Mouse (Mus musculus) heart, adult 2 months (tissue): ENCODE data around the gene Ppard. TPM values are rescaled to one million over a fixed set of nuclear protein-coding genes. Genes with fewer than 3 reads are reported as not detected.

Source experiments
- DNase-seq, 2 experiments: peaks; one replicate each; pipeline ENCODE4 v3.0.0; 2021
- H3K27ac ChIP-seq: fragments of 200-600 bp; 2 replicates; pipeline ENCODE4 v1.8.1; 2022
- H3K27me3 ChIP-seq: fragments of 200-500 bp; 2 replicates; pipeline ENCODE4 v1.6.1; 2012; ENCODE audit warnings: mild to moderate bottlenecking, low read length, inconsistent platforms, mixed read lengths; ENCODE audit not compliant: control insufficient read depth, insufficient read depth
- H3K36me3 ChIP-seq: fragments of 200-500 bp; 2 replicates; pipeline ENCODE4 v1.6.1; 2012; ENCODE audit warnings: low read length, inconsistent platforms; ENCODE audit not compliant: control insufficient read depth, insufficient read depth
- H3K4me1 ChIP-seq: fragments of 200-500 bp; 2 replicates; pipeline ENCODE4 v1.6.1; 2011; ENCODE audit warnings: low read length; ENCODE audit not compliant: control insufficient read depth, insufficient read depth
- H3K4me3 ChIP-seq: fragments of 200-600 bp; 2 replicates; pipeline ENCODE4 v1.8.1; 2022
- H3K79me2 ChIP-seq: fragments of 200-500 bp; replicated peaks from 2 replicates; pipeline ENCODE4 v1.6.1; 2012; ENCODE audit warnings: mild to moderate bottlenecking, inconsistent platforms, low read length, moderate library complexity, mixed read lengths; ENCODE audit not compliant: control insufficient read depth, insufficient read depth
- H3K9ac ChIP-seq: fragments of 200-500 bp; 2 replicates; pipeline ENCODE4 v1.6.1; 2012; ENCODE audit warnings: low read depth, mild to moderate bottlenecking, control low read depth, inconsistent platforms, low read length, mixed read lengths
- CTCF ChIP-seq: fragments of 200-600 bp; IDR thresholded peaks from 2 replicates; pipeline ENCODE4 v1.8.1; 2022; ENCODE audit warnings: antibody characterized with exemption, mild to moderate bottlenecking, moderate library complexity
- EP300 ChIP-seq: fragments of 200-500 bp; IDR thresholded peaks from 2 replicates; pipeline ENCODE4 v1.6.1; 2011; ENCODE audit warnings: low read depth, low read length, control low read depth; ENCODE audit not compliant: insufficient read depth
- POLR2A ChIP-seq: fragments of 200-500 bp; IDR thresholded peaks from 2 replicates; pipeline ENCODE4 v1.6.1; 2011; ENCODE audit warnings: mild to moderate bottlenecking, low read depth, low read length, control low read depth; ENCODE audit not compliant: insufficient read depth
- WGBS: fragments of 180-500 bp; shearing (Covaris S2); methylation state at CpG from one replicate; pipeline ENCODE4 v1.1.7; 2018; 5-methylcytosine and 5-hydroxymethylcytosine counted together
- intact Hi-C: fragments of 180-260 bp; cut with DNase I; formaldehyde crosslinking; loops from one replicate; pipeline ENCODE4 v1.15.1; 2025
- polyA plus RNA-seq: library from polyadenylated mRNA; depleted of rRNA; stranded (reverse); fragments of >200 nt; gene quantifications from 2 replicates; pipeline ENCODE4 v1.2.3, GENCODE M21; 2012
- total RNA-seq, 2 experiments: library from RNA; stranded (reverse); gene quantifications; 2 replicates each; pipeline ENCODE4 v1.2.3; 2021

Ppard gene
- total and polyA plus RNA-seq, 3 experiments, result 31.5 to 35.9 (median 33.0) TPM

DNA sequence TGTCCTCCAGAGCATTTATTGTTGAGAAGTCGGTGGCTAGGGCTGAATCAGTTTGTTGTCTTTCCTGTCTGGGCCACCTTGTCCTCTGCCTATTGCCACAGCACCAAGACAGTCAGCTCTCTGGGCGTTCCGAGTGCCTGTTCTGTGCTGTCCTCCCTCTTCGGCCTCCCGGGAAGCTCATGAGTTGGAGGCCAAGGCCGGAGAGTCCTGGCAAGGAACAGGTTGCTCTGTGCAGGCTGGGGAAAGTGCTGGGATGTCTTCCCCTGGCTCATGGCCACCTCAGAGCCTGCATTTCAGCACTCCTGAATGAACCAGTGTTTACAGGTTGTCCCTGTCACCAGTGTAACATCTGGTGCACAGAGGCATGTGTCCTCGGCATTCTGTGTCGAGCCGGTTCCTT lies 39.8 kb downstream of the Ppard start:
- Histone ChIP-seq H3K27me3 (no peaks in the 10 kb centered on the region), H3K4me3 (no peak overlapping the region), H3K4me1 (peaks cover 12% of the 10 kb centered on the region), H3K27ac (no peak overlapping the region), H3K79me2 (peaks cover under 1% of the 10 kb centered on the region), H3K36me3 (no peaks in the 10 kb centered on the region), H3K9ac (no peak overlapping the region)
- DNase-seq, result no peak
- WGBS, result 35% methylated on average over 9 of the region's 9 CpGs
- intact Hi-C loops, result loop anchor here (5.0 kb wide), 1 partner anchor 35 kb away; no protein-coding TSS in a partner anchor
- no peak for TF ChIP-seq EP300
- TF ChIP-seq CTCF, result no peak
- TF ChIP-seq POLR2A, result no peak

- intact Hi-C loops, result loop anchor here (5.0 kb wide), 1 partner anchor 36 kb away; no protein-coding TSS in a partner anchor
- Histone ChIP-seq H3K9ac (no peak overlapping the region), H3K27ac (no peak overlapping the region), H3K4me1 (peaks cover 12% of the 10 kb centered on the region), H3K36me3 (no peaks in the 10 kb centered on the region), H3K27me3 (no peaks in the 10 kb centered on the region), H3K79me2 (peaks cover 3% of the 10 kb centered on the region), H3K4me3 (no peak overlapping the region)
- 50% methylated on average over 6 of the region's 6 CpGs for WGBS
- TF ChIP-seq POLR2A (no peak), EP300 (no peak), CTCF (no peak)
- no peak for DNase-seq
Observed at GRCm38 (mm10) chr17:28272837-28273236, 40.3 kb downstream of the Ppard start.

DNA sequence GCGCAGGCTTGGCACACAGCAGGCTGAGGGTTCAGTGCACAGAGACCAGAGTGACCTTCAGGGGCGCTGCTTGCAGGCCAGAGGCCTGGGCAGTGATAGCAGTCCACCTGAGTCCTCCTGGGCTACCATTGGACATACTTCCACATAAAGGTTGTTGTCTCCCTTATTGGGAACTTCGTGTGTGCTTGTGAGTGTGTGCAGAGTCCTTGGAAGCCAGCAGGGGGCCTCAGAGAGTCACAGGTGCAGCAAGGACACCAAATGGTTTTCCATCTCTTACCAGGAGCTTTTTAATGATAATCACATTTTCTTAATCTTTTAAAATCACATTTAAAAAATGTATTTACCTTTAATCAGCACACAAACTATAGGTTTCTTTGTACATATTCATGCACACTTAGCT lies 42.2 kb downstream of the Ppard start:
- DNase-seq, result no peak

DNA sequence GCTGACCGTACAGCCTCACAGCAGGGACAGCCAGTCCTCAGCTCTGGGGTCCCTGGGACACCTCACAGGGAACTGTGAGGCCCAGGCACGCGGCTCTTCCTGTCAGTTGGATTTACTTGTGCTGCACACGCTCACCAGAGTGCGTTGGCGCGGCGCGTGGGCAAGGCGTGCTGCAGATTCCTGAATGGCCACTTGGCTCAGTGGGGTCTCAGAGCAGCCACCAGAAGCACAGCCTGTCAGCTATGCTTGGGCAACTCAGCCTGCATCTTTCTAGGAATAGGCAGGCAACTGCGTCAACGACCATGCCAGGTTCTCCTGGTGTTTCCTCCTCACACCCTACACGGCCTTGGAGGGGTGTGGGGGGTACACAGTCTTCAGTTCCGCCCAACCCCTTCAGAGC lies 44.7 kb downstream of the Ppard start:
- Histone ChIP-seq H3K27ac (no peak overlapping the region), H3K9ac (no peak overlapping the region), H3K36me3 (no peaks in the 10 kb centered on the region), H3K79me2 (peaks cover 4% of the 10 kb centered on the region; the same call in 1 of the 2 replicates), H3K4me3 (no peak overlapping the region), H3K4me1 (peaks cover 14% of the 10 kb centered on the region), H3K27me3 (no peaks in the 10 kb centered on the region)
- DNase-seq, result no peak
- TF ChIP-seq CTCF (no peak), EP300 (no peak), POLR2A (no peak)
- WGBS, result 89% methylated on average over 14 of the region's 14 CpGs
- intact Hi-C loops, result no loop called here

More for the DNA sequence above, 42.2 kb downstream of the Ppard start:
- WGBS, result 86% methylated on average over 3 of the region's 3 CpGs
- intact Hi-C loops, result loop anchor here (5.0 kb wide), 1 partner anchor 37 kb away; no protein-coding TSS in a partner anchor
- no peak overlapping the region for H3K9ac ChIP-seq
- no peak overlapping the region for H3K27ac ChIP-seq
- H3K79me2 ChIP-seq, result peaks cover 3% of the 10 kb centered on the region
- TF ChIP-seq CTCF, result peak; percentile 67
- no peak for TF ChIP-seq POLR2A
- H3K27me3 ChIP-seq, result no peaks in the 10 kb centered on the region
- no peaks in the 10 kb centered on the region for H3K36me3 ChIP-seq
- H3K4me1 ChIP-seq, result peaks cover 15% of the 10 kb centered on the region
- H3K4me3 ChIP-seq, result no peak overlapping the region

DNA sequence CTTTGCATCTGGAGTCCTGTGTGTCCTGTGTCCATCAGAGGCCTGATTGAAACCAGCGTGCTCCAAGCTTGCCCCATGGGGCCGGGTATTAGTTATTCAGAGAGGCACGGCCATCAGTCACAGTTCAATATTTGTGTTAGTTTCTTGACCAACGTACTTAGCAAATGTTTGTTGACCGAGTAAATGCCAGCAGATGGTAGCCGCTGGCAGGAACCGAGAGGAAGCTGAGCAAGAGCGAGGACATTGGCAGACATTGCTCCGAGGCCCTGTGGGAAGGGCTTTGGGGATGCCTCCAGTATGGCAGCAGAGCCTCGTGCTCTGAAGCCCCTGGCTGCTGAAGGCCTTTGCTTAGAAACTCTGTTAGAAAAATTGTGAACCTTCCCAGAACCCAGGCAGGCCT lies 45.2 kb downstream of the Ppard start:
- Histone ChIP-seq H3K79me2 (peaks cover 4% of the 10 kb centered on the region; the same call in 1 of the 2 replicates), H3K4me1 (peaks cover 10% of the 10 kb centered on the region), H3K36me3 (no peaks in the 10 kb centered on the region), H3K27me3 (no peaks in the 10 kb centered on the region), H3K9ac (no peak overlapping the region), H3K27ac (no peak overlapping the region), H3K4me3 (no peak overlapping the region)
- TF ChIP-seq CTCF (no peak), POLR2A (no peak), EP300 (no peak)
- no peak for DNase-seq
- intact Hi-C loops, result no loop called here
- WGBS, result 84% methylated on average over 10 of the region's 10 CpGs

DNA sequence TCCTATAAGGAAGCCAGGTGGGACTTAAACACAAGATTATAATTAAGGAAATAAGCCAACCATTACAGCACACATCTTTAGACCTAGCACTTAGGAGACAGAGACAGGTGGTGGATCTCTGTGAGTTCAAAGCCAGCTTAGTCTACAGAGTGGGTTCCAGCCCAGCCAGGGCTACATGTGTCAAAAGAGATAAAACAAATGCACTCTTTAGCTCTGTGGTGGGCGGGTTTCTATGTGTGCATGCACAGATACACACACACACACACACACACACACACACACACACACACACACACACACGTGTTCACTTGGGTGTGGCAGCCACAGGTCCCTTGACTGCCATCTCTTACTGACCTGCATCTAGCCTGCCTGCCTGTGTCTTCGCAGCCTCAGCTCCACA lies 45.7 kb downstream of the Ppard start:
- WGBS, result 87% methylated on average over 3 of the region's 3 CpGs
- intact Hi-C loops, result no loop called here
- Histone ChIP-seq H3K4me3 (no peak overlapping the region), H3K79me2 (peaks cover 4% of the 10 kb centered on the region; the same call in 1 of the 2 replicates), H3K4me1 (peaks cover 10% of the 10 kb centered on the region), H3K9ac (no peak overlapping the region), H3K36me3 (no peaks in the 10 kb centered on the region), H3K27ac (no peak overlapping the region), H3K27me3 (no peaks in the 10 kb centered on the region)
- no peak for TF ChIP-seq EP300
- no peak for TF ChIP-seq CTCF
- no peak for TF ChIP-seq POLR2A
- no peak for DNase-seq
